Mouse (Mus musculus) layer of hippocampus, adult 11-12 months (tissue): ENCODE results near the gene Chd3.

Experiments
- DNase-seq: peaks from one replicate; pipeline ENCODE4 v3.0.0; 2022; ENCODE audit warnings: low spot score

Gene Chd3

DNA sequence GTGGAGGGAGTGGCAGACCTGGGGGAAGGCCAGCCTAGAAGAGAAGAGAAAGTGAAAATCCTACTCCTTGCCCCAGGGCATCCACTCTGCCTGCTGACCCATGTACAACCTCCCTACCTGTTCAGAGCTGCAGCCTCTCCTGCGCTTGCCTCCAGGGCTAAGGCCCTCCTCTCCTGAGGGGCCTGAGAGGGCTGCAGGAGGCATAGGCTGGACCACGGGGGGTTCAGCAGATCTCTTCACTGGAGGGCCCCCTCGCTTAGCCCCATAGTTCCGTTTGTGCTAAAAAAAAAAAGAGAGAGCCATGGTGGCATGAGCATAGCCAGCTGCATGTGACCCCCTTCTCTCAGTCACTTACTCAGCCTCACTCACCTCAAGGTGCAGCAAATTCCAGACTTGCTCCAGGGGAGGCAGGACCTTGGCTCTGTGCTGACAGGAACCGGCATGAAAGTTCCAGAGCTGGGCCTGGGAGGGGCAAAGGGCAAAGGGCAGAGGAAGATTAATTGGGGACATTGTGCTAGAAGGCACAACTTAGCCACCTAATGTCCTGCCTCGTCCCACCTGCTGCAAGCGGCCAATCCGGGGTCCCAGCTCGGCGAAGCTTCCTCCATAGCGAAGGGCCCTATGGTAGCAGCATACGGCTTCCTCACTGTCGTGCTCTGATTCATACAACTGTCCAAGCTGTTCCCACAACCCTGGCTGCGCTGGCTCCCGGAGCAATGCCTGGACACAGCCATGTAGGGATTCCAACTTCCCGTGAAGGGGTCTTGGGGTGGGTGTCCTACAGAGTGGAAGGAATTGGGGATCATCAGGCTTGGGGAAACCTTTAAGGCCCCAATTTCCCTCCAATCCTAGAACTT lies 37.9 kb upstream of the Chd3 start:
- no peak for DNase-seq

DNA sequence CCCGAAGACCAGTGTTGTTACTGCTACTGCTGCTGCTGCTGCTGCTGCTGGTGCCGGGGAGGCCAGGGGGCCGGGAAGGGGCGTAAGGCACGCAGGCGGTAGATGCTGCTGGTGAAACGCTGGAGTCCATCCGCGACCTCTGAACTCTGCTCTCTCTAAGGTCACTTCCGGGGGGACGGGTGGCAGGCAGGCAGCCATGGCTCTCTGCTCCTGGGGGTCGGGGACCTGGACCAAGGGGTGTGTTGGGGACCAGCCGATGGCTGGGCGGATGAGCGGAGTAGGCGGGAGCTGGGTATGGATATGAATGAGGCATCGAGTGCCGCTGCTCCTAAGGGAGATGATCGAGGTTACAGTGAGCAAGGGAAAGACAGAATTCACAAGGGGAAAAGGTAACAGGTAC lies 37.1 kb upstream of the Chd3 start:
- no peak for DNase-seq

DNA sequence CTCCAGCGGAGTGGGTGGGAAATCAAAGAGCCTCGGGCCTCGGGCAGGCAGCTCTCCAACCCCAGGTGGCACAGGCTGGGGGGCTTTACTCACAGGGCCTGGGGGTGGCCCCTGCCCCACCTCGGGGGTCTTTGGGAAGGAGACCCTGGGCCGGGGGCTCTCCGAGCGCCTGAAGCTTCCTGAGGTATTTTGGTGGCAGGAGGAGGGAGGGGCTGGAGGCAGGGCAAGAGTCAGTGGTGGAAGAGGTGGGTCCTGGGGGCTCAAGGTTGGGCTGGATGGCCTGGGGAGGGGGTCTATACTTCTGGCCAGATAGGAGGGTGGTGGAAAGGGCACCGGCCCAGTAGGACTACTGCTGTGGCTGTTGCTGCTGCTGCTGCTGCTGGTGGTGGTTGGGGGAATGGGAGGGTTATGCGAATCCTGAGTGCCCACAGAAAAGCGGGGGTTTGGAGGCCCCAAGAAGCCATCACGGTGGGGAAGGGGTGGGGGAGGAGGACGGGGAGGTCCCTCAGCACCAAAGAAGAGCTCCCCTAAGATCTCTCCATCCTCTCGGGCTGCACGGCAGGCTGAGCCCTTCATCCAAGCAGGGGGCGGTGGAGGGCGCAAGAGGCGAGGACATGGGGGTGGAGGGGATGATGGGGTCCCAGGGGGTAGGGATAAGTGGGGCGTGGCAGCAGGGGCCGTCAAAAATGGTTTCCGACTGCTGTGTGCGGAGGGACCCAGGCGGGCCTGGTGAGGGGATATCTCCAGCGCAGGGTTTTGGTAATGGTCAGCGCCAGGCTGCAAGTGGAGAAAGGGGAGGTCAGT lies 36.4 kb upstream of the Chd3 start:
- no peak for DNase-seq

DNA sequence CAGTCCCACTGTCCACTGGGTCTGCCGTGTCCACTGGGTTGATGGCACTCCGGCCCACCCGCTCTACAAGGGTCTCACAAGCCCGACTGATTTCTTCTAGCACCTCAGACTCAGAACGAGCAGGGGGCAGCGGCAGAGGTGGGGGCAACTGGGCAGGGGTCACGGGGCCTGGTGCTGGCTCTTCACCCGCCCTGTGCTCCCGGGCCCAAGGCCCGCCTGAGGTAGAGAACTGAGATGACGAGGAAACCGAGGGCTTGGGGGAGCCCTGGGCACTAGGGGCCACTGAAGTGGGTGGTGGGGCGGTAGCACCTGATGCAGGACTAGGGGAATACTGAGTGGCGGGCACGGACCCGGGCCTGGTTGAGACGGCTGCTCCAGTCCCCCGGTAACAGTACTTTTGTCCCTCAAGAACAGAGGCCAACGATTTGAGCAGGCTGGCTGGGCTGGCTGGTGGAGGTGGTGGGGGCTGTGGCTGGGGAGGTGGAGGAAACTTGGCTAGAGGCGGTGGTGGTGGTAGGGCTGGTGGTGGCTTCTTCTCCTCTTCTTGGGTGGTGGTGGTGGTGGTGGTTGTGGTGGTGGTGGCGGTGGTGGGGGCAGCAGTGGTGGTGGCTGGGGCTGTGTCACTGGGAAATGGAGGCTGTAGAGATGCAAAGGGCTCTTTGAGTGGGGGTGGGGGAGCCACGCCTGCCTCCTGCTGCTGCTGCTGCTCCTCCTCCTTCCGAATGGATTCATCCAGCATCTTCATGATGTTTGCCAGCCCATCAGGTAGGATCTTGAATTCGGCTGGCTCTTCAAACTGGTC lies 35.6 kb upstream of the Chd3 start:
- DNase-seq, result no peak

DNA sequence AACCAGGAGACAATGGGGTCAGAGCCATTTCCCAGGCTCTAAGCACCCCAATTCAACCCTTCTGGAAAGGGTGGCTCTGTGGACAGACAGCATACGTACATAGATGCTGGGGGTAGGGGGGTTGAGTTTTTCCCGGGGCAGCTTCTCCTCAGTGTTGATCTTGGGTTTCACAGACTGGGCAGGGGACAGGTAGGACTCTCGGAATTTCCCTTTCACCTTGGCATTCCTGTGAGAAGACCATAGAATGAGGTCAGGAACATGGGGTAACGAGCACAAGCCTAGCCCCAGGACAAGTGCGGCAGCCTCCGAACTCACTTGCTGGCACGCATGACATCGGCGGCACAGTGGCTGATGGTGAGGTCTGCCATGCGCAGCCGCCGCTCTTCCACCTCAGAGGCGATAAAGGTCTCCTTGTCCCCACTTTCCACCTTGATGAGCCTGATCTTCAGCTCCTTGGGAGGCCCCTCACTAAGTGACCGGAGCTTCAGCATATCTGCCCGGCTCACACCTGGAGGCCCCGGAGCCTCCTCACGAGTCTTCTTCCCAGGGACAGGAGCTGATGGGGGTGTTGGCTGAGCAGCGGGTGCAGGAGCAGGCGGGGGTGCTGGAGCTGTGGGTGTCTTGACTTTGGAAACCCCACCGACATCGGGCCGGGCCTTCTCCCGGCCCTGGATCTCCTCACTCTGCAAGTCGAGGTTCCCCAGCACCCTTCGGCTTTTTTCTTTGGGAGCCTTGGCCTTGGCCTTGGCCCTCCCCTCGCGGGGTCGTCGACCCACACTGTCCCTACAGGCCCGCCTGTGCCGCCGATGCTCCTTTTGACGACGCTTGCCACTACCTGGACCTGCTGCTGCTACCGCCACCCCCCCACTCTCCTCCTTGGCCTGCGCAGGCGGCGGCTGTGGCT lies 34.7 kb upstream of the Chd3 start:
- DNase-seq, result no peak

DNA sequence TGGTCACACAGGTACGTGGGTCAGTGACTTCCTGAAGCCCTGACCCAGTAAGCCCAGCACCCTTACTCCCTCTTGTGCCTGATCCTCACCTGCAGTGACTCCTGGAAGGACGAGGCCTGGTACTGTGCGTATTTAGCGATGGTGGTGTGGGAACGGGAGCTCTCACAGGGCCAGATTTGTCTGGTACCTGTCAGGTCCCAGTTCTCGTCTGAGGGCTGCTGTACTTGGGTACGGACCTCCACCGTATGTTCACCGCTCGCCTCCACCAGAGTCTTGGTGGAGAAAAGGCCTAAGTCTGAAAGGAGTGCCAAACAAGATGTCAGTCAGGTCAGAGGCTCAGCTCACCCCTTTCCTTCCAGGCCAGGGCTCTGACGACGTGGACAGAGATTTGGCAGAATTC lies 32.8 kb upstream of the Chd3 start:
- DNase-seq, result no peak

DNA sequence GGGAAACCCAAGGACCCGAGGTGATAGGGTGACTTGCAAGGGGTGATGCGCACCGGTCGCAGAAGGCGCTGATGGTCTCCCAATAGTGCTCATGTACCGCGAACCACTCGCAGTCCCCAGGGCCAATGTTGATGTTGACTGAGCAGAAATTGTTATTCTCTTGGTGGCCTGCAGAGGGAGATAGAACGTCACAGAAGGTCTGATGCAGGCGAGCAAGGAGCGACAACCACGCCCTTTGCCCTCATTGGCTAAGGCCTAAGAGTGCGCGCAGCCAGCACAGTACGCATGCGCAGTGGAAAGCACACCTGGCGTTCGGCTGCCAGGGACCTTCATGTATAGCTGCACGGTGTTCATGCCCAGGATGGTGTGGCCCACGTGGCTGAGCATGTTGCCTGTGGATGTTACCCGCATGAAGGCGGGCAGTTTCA lies 32.0 kb upstream of the Chd3 start:
- peak; percentile 92 for DNase-seq

DNA sequence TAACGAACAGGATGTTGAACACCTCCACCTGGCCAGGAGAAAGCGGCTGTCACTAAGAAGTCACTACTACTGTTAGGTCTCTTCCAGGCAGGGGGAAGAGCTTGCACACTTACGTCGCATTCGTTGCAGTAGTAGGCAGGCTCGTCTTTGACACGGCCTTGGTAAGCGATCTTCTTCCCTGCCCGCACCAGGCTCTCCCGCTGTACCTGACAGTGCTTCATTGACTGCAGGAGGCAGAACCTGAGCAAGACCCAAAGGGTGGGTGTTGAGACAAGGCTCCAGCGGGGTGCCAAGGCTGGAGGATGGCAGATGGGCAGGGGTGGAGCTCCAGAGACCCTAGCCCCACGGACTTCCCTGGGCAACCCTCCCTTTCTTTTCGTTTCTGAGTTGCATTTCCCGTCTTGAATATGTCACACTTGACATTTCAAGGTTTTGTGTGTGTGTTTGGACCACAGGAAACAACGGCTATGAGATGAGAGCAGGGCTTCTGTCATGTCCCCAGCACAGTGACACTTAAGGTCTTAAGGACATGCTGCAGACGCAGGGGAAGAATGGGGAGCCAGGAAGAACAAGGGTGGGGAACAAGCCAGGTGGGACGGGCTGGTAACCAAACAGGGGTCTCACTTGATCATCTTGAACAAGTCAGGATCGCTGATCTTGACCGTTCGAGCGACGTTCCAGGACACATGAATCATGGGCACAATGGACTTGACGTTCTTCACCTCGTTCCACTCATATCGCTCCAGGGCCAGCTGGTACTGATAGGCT lies 31.1 kb upstream of the Chd3 start:
- DNase-seq, result no peak

DNA sequence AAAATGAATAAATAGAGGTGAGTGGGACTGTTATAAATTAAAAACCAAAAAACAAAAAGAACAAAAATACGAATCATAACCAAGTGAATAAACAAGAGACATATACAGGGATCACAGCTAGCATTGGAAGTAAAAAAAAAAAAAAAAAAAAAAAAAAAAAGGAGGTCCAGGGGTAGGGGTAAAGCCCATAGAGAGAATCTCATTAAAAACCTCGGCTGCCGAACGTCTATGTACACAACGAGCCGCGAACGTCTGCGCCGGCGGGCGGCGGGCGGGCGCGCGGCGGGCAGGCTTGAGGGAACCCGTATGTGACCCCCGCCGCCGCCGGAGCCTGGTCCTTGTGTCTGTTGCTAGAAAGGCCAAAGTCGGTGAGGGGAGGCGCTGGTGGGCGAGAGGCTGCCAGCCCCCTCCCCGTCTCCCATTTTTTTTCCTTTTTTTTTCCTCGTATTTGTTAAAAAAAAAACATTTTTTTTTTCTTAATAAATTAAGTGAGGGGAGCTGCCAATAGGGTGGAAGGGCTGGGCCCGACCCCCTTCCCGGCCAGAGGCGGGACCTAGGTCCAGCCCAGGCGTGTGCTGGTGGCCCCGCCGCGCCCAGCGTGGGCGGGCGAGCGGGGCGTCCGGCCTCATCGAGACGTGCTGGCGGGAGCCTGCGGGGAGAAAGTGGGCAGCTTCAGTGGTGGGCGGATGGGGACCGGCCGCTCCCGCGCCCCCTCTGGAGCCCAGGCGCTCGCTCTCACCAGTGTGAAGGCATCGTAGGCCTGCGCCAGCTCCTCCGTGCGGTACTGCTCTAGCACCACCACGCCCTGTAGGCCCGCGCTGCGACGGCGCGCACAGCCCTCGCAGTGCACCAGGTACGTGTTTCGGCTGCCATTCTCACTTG lies 30.2 kb upstream of the Chd3 start:
- no peak for DNase-seq

DNA sequence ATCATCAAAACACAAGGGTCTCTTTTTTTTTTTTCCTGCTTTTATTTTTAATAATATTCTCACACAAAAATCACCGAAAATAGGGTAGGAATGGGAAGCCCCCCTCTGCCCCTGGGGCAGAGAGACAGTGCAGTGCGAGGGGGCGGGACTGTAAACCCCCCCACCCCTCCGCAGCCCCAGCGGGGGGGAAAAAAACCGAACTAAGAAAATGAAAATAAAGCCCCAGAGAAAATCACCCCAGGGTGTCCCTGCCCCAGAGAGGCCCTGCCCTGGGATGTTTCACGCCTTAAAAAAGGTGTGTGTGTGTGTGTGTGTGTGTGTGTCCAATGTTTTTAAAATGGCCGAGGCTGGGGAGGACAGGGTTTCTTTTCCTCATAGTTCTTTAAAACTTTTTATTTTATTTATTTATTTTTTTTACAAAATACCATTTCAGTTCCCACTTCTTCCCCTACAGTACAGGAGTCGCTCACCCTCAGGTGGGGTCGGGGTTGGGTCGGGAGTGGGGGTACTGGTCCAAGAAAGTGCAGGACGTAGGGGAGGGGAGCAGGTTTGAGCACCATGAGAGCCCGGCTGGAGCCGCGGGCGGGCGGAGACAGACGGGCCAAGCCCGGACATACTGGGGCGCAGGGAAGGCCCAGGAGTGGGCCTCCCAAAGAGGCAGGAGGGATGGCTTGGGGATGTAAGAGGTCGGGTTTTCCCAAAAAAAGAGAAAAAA lies 29.4 kb upstream of the Chd3 start:
- no peak for DNase-seq

DNA sequence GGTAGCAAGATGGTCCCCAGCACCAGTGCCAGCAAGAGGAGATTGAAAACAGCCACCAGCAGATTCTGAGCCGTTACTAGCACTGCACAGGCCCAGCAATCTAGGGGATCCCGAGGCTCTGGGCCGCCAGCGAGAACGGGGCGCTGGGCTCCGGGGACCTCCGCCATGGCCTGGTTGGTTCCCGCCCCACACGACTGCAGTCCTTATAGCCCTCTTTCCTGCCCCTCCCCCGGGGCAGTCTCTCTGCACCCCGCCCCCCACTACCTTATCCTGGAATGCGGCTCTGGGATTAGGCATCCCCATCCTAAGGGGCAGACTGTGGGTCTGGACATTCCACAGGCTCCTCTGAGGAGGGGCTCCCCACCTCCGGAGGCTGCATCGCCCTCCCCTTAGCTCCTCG lies 28.9 kb upstream of the Chd3 start, which contains the start of gene Tmem88:
Gene Tmem88, minus strand, starts transcription at position 176 of the 400 bp plus-strand sequence.
- DNase-seq, result peak; percentile 24

DNA sequence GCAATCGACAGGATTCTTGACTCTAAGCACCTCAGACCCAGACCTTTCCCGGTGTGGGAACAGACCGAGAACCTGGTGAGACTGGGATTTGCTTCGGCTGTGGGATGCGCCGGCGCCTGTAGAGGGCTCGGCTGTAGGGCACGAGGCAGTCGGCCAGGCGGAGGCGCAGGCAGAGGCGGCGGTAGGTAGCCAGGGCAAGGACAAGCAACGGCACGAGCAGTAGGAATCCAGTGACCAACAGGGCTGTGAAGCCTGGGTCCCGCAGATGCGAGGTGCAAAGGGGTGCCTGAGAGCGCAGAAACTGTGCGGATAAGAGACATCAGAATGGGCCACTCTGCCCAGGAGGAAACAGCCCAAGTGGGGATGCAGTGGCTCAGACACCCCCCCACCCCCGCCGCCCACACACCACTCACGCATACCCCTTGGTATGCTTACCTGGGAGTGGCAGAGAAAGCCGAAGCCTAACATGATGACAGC lies 28.4 kb upstream of the Chd3 start:
- no peak for DNase-seq

DNA sequence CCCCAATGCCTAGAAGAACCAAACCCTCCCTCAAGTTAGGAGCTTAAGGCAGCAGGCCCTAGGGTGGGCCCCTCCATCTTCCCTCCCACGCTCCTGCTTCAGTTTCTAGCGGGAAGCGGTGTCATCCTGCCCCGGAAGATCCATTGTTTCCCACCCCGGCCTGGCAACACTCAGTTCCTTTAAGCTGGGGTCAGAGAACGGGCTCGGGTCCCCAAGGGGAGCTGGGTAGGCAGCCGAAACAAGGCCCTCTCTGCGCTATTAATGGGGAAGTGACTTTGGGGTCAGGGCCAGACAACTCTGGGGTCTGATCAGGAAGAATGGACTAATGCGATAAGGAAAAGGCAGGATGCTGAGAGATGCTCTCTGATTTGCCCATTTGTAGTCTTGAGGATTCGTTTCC lies 27.6 kb upstream of the Chd3 start:
- DNase-seq, result no peak

DNA sequence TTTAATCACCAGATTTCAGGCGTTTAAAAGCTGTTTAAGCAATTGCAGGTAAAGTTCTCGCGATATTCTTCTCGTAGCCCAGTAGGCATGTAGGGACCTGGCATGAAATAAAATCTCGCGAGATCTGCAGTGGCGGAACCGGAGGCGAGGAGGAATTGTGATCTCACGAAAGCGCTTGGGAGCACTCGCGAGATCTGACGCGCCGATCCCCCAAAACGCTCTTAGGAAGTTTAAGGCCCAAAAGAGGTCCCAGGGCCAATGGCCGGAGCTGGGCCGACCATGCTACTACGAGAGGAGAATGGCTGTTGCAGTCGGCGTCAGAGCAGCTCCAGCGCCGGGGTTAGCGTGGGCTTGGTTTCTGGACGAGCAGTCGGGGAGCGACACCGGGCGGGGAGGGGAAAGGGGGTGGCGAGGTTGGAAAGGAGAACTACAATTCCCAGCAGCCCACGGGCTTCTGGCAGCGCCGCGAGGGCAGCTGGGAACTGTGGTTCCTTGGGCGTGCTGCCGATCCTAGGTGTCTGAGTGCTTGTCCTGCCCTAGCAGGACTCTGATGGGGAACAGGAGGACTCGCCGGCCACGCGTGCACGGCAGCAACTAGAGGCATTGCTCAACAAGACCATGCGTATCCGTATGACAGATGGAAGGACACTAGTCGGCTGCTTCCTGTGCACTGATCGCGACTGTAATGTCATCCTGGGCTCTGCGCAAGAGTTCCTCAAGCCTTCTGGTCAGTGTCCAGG lies 26.6 kb upstream of the Chd3 start:
- peak; percentile 99 for DNase-seq

DNA sequence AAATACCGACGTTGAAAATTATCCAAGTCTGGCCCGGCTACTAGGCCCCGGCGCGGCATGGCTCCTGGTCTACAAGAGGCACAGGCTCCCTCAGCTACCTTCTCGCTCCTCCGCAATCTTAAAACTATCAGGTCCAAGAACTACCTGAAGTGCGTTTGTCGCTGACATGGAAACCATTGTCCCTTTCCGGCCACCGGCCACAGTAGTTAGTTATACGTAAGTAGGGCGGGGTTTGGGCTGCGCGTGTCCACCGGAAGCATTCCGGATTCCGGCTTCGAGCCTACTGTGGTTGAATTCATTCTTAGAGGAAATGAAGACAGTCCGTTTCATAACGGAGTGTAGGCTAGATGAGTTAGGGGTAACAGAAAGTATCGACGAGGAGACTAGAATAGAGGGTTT lies 26.0 kb upstream of the Chd3 start, which contains the start of the genes Naa38 and Cyb5d1:
Gene Naa38, plus strand, starts transcription at position 253 of the 399 bp plus-strand sequence.
Gene Cyb5d1, minus strand, starts transcription at position 397 of the 399 bp plus-strand sequence.
- DNase-seq, result peak; percentile 93

DNA sequence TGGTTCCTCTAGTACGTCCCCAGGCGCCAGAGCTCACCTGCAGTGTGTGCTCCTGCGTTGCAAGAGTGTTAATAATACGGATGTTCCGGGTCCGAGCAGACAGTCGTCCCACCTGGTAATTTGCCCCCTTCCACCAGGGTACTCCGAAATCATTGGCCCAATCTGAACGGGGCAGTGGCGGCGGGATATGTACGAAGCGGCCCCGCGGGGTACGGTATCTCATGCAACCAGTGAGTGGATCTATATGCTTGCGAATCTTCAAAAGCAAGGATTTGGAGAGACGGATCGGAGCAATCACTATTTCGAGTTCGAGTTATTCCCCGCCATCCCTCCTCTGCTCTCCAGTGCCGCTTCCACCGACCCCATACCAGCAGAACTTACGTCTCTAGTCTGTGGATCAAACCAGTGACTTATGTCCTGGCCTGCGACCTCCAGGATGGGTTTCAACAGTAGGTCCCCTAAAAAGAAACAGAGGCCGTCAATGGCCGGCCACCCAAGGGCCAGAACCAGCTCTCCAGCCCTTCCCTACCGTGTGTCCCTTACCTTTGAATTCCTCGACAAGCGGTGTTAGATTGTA lies 25.5 kb upstream of the Chd3 start:
- DNase-seq, result peak; percentile 18

DNA sequence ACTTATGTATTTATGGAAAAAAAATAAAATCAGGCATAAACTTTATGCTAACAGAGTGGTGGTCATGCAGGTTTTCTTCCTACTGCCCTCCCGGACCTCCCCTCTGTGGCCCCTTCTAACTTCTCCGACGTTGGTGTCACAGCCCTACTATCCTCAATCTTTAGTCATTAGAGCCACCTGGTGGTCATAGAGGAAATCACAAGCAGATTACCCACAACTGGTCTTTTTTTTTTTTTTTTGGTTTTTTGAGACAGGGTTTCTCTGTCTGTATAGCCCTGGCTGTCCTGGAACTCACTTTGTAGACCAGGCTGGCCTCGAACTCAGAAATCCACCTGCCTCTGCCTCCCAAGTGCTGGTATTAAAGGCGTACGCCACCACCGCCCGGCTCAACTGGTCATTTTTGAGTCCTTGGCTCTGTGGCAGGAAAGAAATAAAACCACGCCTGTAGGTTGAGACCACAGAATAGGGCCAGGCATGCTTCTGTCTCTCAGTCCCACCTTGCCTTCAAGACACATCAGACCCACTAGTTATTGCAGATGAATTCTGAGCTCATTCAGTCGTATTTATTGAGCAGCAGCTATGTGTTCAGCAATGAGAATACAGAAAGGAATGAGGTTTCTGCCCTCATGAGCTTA lies 21.3 kb upstream of the Chd3 start:
- DNase-seq, result peak; percentile 87
